8 mouse cellular contexts compared by ENCODE assay signal in genomic region chr14:105313877-105314276, GRCm38 (mm10). TPM values are rescaled to one million over a fixed set of nuclear protein-coding genes. Genes with fewer than 3 reads are reported as not detected.
A peak's percentile ranks its signal among the peaks of the same experiment; 100 is the strongest.
DNase-seq lines count a peak whose midpoint lies in the region; ATAC-seq and TF ChIP-seq lines count a peak whose summit lies in the region.

No protein-coding gene starts in this region.

- no peak overlapping the region for H3K9ac ChIP-seq in kidney, embryonic 14.5 days (ENCODE audit: low read depth, low read length)
- no peak overlapping the region for H3K9ac ChIP-seq in kidney, embryonic 16.5 days (replicated peaks; ENCODE audit: low read length)
- no peak overlapping the region for H3K9ac ChIP-seq in MEL (ENCODE audit: control insufficient read depth, low read depth, low read length, poor library complexity, severe bottlenecking)
- H3K9ac ChIP-seq in hindbrain, embryonic 14.5 days, result no peak overlapping the region
- H3K9ac ChIP-seq in midbrain, embryonic 14.5 days (replicated peaks; ENCODE audit: low read length), result no peak overlapping the region

- H3K4me1 ChIP-seq in kidney, embryonic 14.5 days (ENCODE audit: control insufficient read depth, insufficient read depth, low read length), result no peaks in the 10 kb centered on the region
- no peaks in the 10 kb centered on the region for H3K4me1 ChIP-seq in kidney, embryonic 16.5 days (ENCODE audit: insufficient read depth, low read length)
- no peaks in the 10 kb centered on the region for H3K4me1 ChIP-seq in MEL (ENCODE audit: control insufficient read depth in 1 of 2, insufficient read depth in 2 of 2, low read length in 2 of 2)
- H3K4me1 ChIP-seq in hindbrain, embryonic 14.5 days (replicated peaks; ENCODE audit: control insufficient read depth, insufficient read depth, low read length), result no peaks in the 10 kb centered on the region
- H3K4me1 ChIP-seq in midbrain, embryonic 14.5 days (ENCODE audit: control insufficient read depth, insufficient read depth, low read length), result no peaks in the 10 kb centered on the region

- no peaks in the 10 kb centered on the region for H3K27me3 ChIP-seq in kidney, embryonic 14.5 days (ENCODE audit: control insufficient read depth, insufficient read depth, low read length)
- H3K27me3 ChIP-seq in kidney, embryonic 16.5 days (ENCODE audit: insufficient read depth, low read length), result no peaks in the 10 kb centered on the region
- no peaks in the 10 kb centered on the region for H3K27me3 ChIP-seq in MEL (ENCODE audit: control insufficient read depth in 1 of 2, insufficient read depth in 2 of 2, low read length in 2 of 2)
- H3K27me3 ChIP-seq in hindbrain, embryonic 14.5 days (ENCODE audit: control insufficient read depth, insufficient read depth, low read length), result no peaks in the 10 kb centered on the region
- no peaks in the 10 kb centered on the region for H3K27me3 ChIP-seq in midbrain, embryonic 14.5 days (ENCODE audit: control insufficient read depth, insufficient read depth, low read length)

- no peak overlapping the region for H3K4me3 ChIP-seq in kidney, embryonic 14.5 days (ENCODE audit: low read length)
- no peak overlapping the region for H3K4me3 ChIP-seq in kidney, embryonic 16.5 days (ENCODE audit: low read length)
- no peak overlapping the region for H3K4me3 ChIP-seq in MEL (ENCODE audit: control insufficient read depth in 1 of 2, insufficient read depth in 1 of 2, low read depth in 2 of 2, low read length in 2 of 2)
- no peak overlapping the region for H3K4me3 ChIP-seq in hindbrain, embryonic 14.5 days (replicated peaks; ENCODE audit: low read length)
- H3K4me3 ChIP-seq in midbrain, embryonic 14.5 days (replicated peaks; ENCODE audit: low read depth, low read length), result no peak overlapping the region

- ATAC-seq in kidney, embryonic 14.5 days (ENCODE audit: low FRiP score, low TSS enrichment), result peak; percentile 67; the same call in 1 of the 2 replicates
- ATAC-seq in kidney, embryonic 16.5 days (ENCODE audit: low FRiP score, low TSS enrichment), result no peak
- 0 out of 2 replicates have a peak, but pooled peaks have one; percentile 55 for ATAC-seq in common myeloid progenitor, adult 5-6 weeks (replicated peaks; ENCODE audit: low read depth, poor library complexity, severe bottlenecking)
- ATAC-seq in hindbrain, embryonic 14.5 days (ENCODE audit: low FRiP score), result peak; percentile 62; the same call in 1 of the 2 replicates
- 0 out of 2 replicates have a peak, but pooled peaks have one; percentile 43 for ATAC-seq in midbrain, embryonic 14.5 days (ENCODE audit: low FRiP score, low TSS enrichment)

- no peaks in the 10 kb centered on the region for H3K79me2 ChIP-seq in MEL (ENCODE audit: control insufficient read depth, insufficient read depth, low read length, poor library complexity)

- H3K36me3 ChIP-seq in kidney, embryonic 14.5 days (ENCODE audit: control insufficient read depth, insufficient read depth, low read length), result peaks cover 6% of the 10 kb centered on the region; the same call in 1 of the 2 replicates
- H3K36me3 ChIP-seq in kidney, embryonic 16.5 days (ENCODE audit: insufficient read depth, low read length), result no peaks in the 10 kb centered on the region
- H3K36me3 ChIP-seq in MEL (ENCODE audit: control insufficient read depth in 1 of 2, insufficient read depth in 2 of 2, low read length in 2 of 2), result no peaks in the 10 kb centered on the region
- peaks cover 10% of the 10 kb centered on the region for H3K36me3 ChIP-seq in hindbrain, embryonic 14.5 days (replicated peaks; ENCODE audit: control insufficient read depth, insufficient read depth)
- H3K36me3 ChIP-seq in midbrain, embryonic 14.5 days (ENCODE audit: control insufficient read depth, insufficient read depth, low read length), result peaks cover 21% of the 10 kb centered on the region

- TF ChIP-seq EP300 in MEL (IDR thresholded peaks at IDR 0.05; ENCODE audit: low read depth in 1 of 2, low read length in 2 of 2), result no peak

- no peak overlapping the region for H3K27ac ChIP-seq in kidney, embryonic 14.5 days (ENCODE audit: low read depth, low read length)
- H3K27ac ChIP-seq in kidney, embryonic 16.5 days (ENCODE audit: low read length), result no peak overlapping the region
- H3K27ac ChIP-seq in MEL (ENCODE audit: control insufficient read depth, low read depth, low read length), result no peak overlapping the region
- no peak overlapping the region for H3K27ac ChIP-seq in hindbrain, embryonic 14.5 days
- no peak overlapping the region for H3K27ac ChIP-seq in midbrain, embryonic 14.5 days (replicated peaks; ENCODE audit: low read depth, low read length)

- peak; percentile 55 for TF ChIP-seq RAD21 in MEL (IDR thresholded peaks at IDR 0.05; ENCODE audit: low read depth, low read length)

- WGBS in kidney, embryonic 14.5 days, result 46% methylated on average over 5 of the region's 5 CpGs
- WGBS in kidney, embryonic 16.5 days, result 42% methylated on average over 5 of the region's 5 CpGs
- 47% methylated on average over 5 of the region's 5 CpGs for WGBS in hindbrain, embryonic 14.5 days
- WGBS in midbrain, embryonic 14.5 days, result 45% methylated on average over 5 of the region's 5 CpGs

- peak in 1 of 3 experiments; percentile 54; a peak in 3 of 6 replicates for TF ChIP-seq CTCF in MEL (IDR thresholded peaks at IDR 0.05 in 2 of 3, conservative IDR thresholded peaks at IDR 0.05 in 1 of 3; ENCODE audit: control insufficient read depth in 1 of 3, insufficient read depth in 1 of 3, low read depth in 2 of 3, low read length in 3 of 3, poor library complexity in 1 of 3, severe bottlenecking in 1 of 3)

- H3K4me2 ChIP-seq in kidney, embryonic 14.5 days (replicated peaks; ENCODE audit: low read depth, low read length), result no peak overlapping the region
- no peak overlapping the region for H3K4me2 ChIP-seq in kidney, embryonic 16.5 days (replicated peaks; ENCODE audit: low read depth, low read length)
- no peak overlapping the region for H3K4me2 ChIP-seq in hindbrain, embryonic 14.5 days (replicated peaks)
- H3K4me2 ChIP-seq in midbrain, embryonic 14.5 days (ENCODE audit: low read length), result no peak overlapping the region

- no peak for TF ChIP-seq POLR2A in MEL (IDR thresholded peaks at IDR 0.05; ENCODE audit: control insufficient read depth in 1 of 2, insufficient read depth in 1 of 2, low read depth in 1 of 2, low read length in 2 of 2, poor library complexity in 1 of 2)

- no peaks in the 10 kb centered on the region for H3K9me3 ChIP-seq in kidney, embryonic 14.5 days (ENCODE audit: control insufficient read depth, low read length)
- H3K9me3 ChIP-seq in kidney, embryonic 16.5 days (ENCODE audit: low read length), result no peaks in the 10 kb centered on the region
- no peaks in the 10 kb centered on the region for H3K9me3 ChIP-seq in MEL (replicated peaks; ENCODE audit: insufficient read depth, low read length)
- no peaks in the 10 kb centered on the region for H3K9me3 ChIP-seq in hindbrain, embryonic 14.5 days (ENCODE audit: control insufficient read depth, low read length)
- no peaks in the 10 kb centered on the region for H3K9me3 ChIP-seq in midbrain, embryonic 14.5 days (ENCODE audit: control insufficient read depth, low read length)

- peak; percentile 27 for DNase-seq in MEL (ENCODE audit: low read depth, low spot score)
- peak; percentile 68 for DNase-seq in hindbrain, embryonic 14.5 days (ENCODE audit: low spot score)
- peak; percentile 80 for DNase-seq in midbrain, embryonic 14.5 days
- no peak for DNase-seq in ovary, adult 18-20 months (ENCODE audit: low spot score)
- no peak for DNase-seq in spleen, postnatal 14 days (ENCODE audit: low spot score in 2 of 2)

TF ChIP-seq in MEL, 35 proteins besides CTCF, POLR2A, EP300 and RAD21:
- TF ChIP-seq ZC3H11A (IDR thresholded peaks at IDR 0.05; ENCODE audit: low read depth, low read length) (peak; percentile 47; the same call in 1 of the 2 replicates), SMC3 (IDR thresholded peaks at IDR 0.05; ENCODE audit: low read depth, low read length) (peak; percentile 68), MYC (IDR thresholded peaks at IDR 0.05; ENCODE audit: low read depth, low read length) (no peak)

RNA-seq across cellular contexts. Expression of gene Ndfip2, which starts 55.5 kb away (rescaled TPM):
- 56.7 and 67.3 TPM in 2 replicates for polyA plus RNA-seq in kidney, embryonic 14.5 days (2014; fragmentation: Nextera tagmentation; extraction: Ambion mirVana)
- polyA plus RNA-seq in kidney, embryonic 16.5 days (2015; fragmentation: Nextera tagmentation; extraction: Ambion mirVana), result 69.6 and 69.9 TPM in 2 replicates
- 13.7 and 16.6 TPM in 2 replicates for total RNA-seq in MEL (2012; rRNA removed)
- polyA plus RNA-seq in MEL (2012; ENCODE audit: insufficient read depth in 1 of 2, insufficient read length in 2 of 2, low read depth in 1 of 2, low replicate concordance in 2 of 2, missing spikeins in 1 of 2), result 10 to 100 TPM in 1 of 2 experiments, not detected in 1; 26.3 TPM
- 9.9 and 14.0 TPM in 2 replicates for total RNA-seq in common myeloid progenitor, adult 5-6 weeks (2017)
- 134 and 151 TPM in 2 replicates for polyA plus RNA-seq in hindbrain, embryonic 14.5 days (2014; fragmentation: Nextera tagmentation; extraction: Ambion mirVana)
- 127 and 128 TPM in 2 replicates for polyA plus RNA-seq in midbrain, embryonic 14.5 days (2014; fragmentation: Nextera tagmentation; extraction: Ambion mirVana)

Comparison
In these comparisons a context has a peak if more than half of its experiments do, and no peak if none do; other contexts are left out.
1. DNase-seq: peak in MEL (single experiment), hindbrain, embryonic 14.5 days (single experiment) and midbrain, embryonic 14.5 days (single experiment); none in ovary, adult 18-20 months (single experiment) and spleen, postnatal 14 days (0 of 2).